9 mouse cellular contexts compared by ENCODE assay signal in the genomic region with DNA sequence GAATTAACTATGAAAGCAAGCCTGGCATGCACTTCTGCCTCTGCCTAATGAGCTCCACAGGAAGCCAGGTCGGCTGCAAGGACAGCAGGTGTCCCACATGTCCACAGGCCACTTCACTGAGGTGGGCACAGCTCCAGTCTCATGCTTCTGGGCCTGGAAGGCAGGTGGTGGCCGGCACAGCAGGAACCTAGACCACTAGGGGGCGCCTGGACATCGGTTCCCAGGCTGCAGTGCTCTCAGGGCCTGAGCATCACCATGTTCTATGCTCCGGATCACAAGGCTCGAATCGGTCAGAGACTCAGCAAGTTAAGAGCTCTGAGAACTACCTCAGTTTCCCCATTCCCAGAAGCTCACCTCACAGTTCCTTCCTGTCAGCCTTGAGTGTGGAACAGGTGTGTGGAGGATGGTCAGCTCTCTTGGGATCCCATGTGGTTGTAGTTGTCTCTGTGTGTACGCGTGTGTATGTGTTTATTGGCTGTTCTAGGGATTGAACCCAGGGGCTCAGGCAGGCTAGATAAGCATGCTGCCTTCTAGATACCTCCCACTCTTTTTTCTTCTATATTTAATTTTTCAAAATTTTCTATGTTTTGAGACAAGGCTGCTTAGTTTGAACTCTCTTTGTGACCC.
DNase-seq lines count a peak whose midpoint lies in the region; ATAC-seq and TF ChIP-seq lines count a peak whose summit lies in the region.
"Had no signal": no experiment of that assay in that cellular context is flagged by ENCODE, and none has a peak within 500 bp of the region (broad histone marks: within the 10 kb centered on the region; RNA-seq: fewer than 3 reads in every experiment).

No protein-coding gene starts in this region.

- H3K9ac ChIP-seq in hindbrain, embryonic 15.5 days = no peak overlapping the region

- in situ Hi-C loops in Patski (cut with MboI; ENCODE audit: low pct_unique_long_range_greater_than_20kb) = loop anchor here (5.0 to 25.0 kb wide), 2 partner anchors 426 to 1431 kb away; no protein-coding TSS in a partner anchor

- no peak for DNase-seq in Patski (ENCODE audit: low read depth, low spot score)
- peak; percentile 96 for DNase-seq in cerebellum, adult 9-10 months
- peak; percentile 23 to 75 for DNase-seq in frontal cortex, postnatal 10 days (ENCODE audit: low spot score in 2 of 2)
- peak; percentile 75 to 79 for DNase-seq in layer of hippocampus, postnatal 36 days
- DNase-seq in lung, postnatal 36 days = peak; percentile 74
- DNase-seq in right cerebral cortex, adult 2 months (ENCODE audit: low spot score in 2 of 2) = peak; percentile 87 to 90
- DNase-seq in urinary bladder, postnatal 10 days (ENCODE audit: low spot score) = peak; percentile 19

- no peaks in the 10 kb centered on the region for H3K9me3 ChIP-seq in hindbrain, embryonic 15.5 days

- WGBS in hindbrain, embryonic 15.5 days = 30% methylated on average over 9 of the region's 9 CpGs

- H3K4me2 ChIP-seq in hindbrain, embryonic 15.5 days = no peak overlapping the region

- peak; percentile 92 for TF ChIP-seq CTCF in Patski (IDR thresholded peaks at IDR 0.05)

- peaks cover 13% of the 10 kb centered on the region for H3K4me1 ChIP-seq in hindbrain, embryonic 15.5 days (replicated peaks)

- ATAC-seq in Patski = peak; percentile 90
- peak; percentile 89 for ATAC-seq in hindbrain, embryonic 15.5 days (ENCODE audit: low FRiP score, low read depth)

- H3K27me3 ChIP-seq in Patski = peaks cover 5% of the 10 kb centered on the region
- H3K27me3 ChIP-seq in hindbrain, embryonic 15.5 days = no peaks in the 10 kb centered on the region

- POLR2A ChIA-PET in Patski (lab: Charles Lee) = no interaction called here

- H3K4me3 ChIP-seq in hindbrain, embryonic 15.5 days = no peak overlapping the region

- CTCF ChIA-PET in Patski (lab: Charles Lee) = interaction anchor here (0.6 to 1.9 kb wide), 15 partner anchors 8 to 631 kb away, joined by 3 to 11 read pairs (median 6); no protein-coding TSS in a partner anchor

- H3K36me3 ChIP-seq in hindbrain, embryonic 15.5 days = no peaks in the 10 kb centered on the region

- no peak overlapping the region for H3K27ac ChIP-seq in hindbrain, embryonic 15.5 days (replicated peaks)
- H3K27ac ChIP-seq: macrophage had no signal
